17 mouse cellular contexts compared by ENCODE assay signal in genomic region chr14:11405661-11406060, GRCm38 (mm10). TPM values are rescaled to one million over a fixed set of nuclear protein-coding genes. Genes with fewer than 3 reads are reported as not detected.
DNase-seq lines count a peak whose midpoint lies in the region; ATAC-seq lines count a peak whose summit lies in the region.
"Had no signal": no experiment of that assay in that cellular context is flagged by ENCODE, and none has a peak within 500 bp of the region (broad histone marks: within the 10 kb centered on the region; RNA-seq: fewer than 3 reads in every experiment).

No protein-coding gene starts in this region.

- peak; percentile 12 for DNase-seq in adrenal gland, postnatal 10 days
- peak; percentile 40 to 59 for DNase-seq in adrenal gland, postnatal 36 days
- no peak for DNase-seq in thymus, postnatal 25 days
- DNase-seq in layer of hippocampus, postnatal 25 days (ENCODE audit: extremely low spot score in 1 of 2, low spot score in 1 of 2) = no peak
- DNase-seq in cerebellum, adult 11 months = no peak
- DNase-seq: cerebellum, adult 2 months; gastrocnemius, adult 2 months; gastrocnemius, postnatal 36 days; heart, adult 11 months; heart, postnatal 36 days had no signal

- H3K27me3 ChIP-seq in kidney, embryonic 16.5 days (ENCODE audit: insufficient read depth, low read length) = no peaks in the 10 kb centered on the region
- H3K27me3 ChIP-seq in kidney, embryonic 15.5 days = no peaks in the 10 kb centered on the region
- H3K27me3 ChIP-seq: heart, embryonic 13.5 days; hindbrain, embryonic 15.5 days had no signal

- 0 out of 2 replicates have a peak, but pooled peaks have one; percentile 49 for ATAC-seq in kidney, embryonic 16.5 days (ENCODE audit: low FRiP score, low TSS enrichment)
- ATAC-seq in kidney, embryonic 15.5 days (replicated peaks; ENCODE audit: low FRiP score) = no peak
- ATAC-seq: forebrain, embryonic 14.5 days; inflammation-experienced regulatory T-cells, adult 6 months had no signal

- no peaks in the 10 kb centered on the region for H3K9me3 ChIP-seq in kidney, embryonic 16.5 days (ENCODE audit: low read length)
- no peaks in the 10 kb centered on the region for H3K9me3 ChIP-seq in kidney, embryonic 15.5 days (replicated peaks)
- H3K9me3 ChIP-seq: embryonic facial prominence, embryonic 10.5 days; heart, embryonic 13.5 days; hindbrain, embryonic 15.5 days had no signal

- no peaks in the 10 kb centered on the region for H3K4me1 ChIP-seq in kidney, embryonic 16.5 days (ENCODE audit: insufficient read depth, low read length)
- no peaks in the 10 kb centered on the region for H3K4me1 ChIP-seq in kidney, embryonic 15.5 days
- H3K4me1 ChIP-seq: embryonic facial prominence, embryonic 10.5 days; heart, embryonic 13.5 days; hindbrain, embryonic 15.5 days had no signal

- H3K36me3 ChIP-seq in kidney, embryonic 16.5 days (ENCODE audit: insufficient read depth, low read length) = no peaks in the 10 kb centered on the region
- H3K36me3 ChIP-seq in kidney, embryonic 15.5 days = no peaks in the 10 kb centered on the region
- H3K36me3 ChIP-seq: embryonic facial prominence, embryonic 10.5 days; heart, embryonic 13.5 days; hindbrain, embryonic 15.5 days had no signal

- no peak overlapping the region for H3K27ac ChIP-seq in kidney, embryonic 16.5 days (ENCODE audit: low read length)
- H3K27ac ChIP-seq in kidney, embryonic 15.5 days = no peak overlapping the region
- H3K27ac ChIP-seq: embryonic facial prominence, embryonic 10.5 days; gastrocnemius, adult 2 months; heart, embryonic 13.5 days; hindbrain, embryonic 15.5 days had no signal

- H3K4me3 ChIP-seq in kidney, embryonic 16.5 days (ENCODE audit: low read length) = no peak overlapping the region
- no peak overlapping the region for H3K4me3 ChIP-seq in kidney, embryonic 15.5 days (replicated peaks)
- H3K4me3 ChIP-seq: embryonic facial prominence, embryonic 10.5 days; gastrocnemius, adult 2 months; heart, embryonic 13.5 days; hindbrain, embryonic 15.5 days had no signal

- no peak overlapping the region for H3K9ac ChIP-seq in kidney, embryonic 16.5 days (replicated peaks; ENCODE audit: low read length)
- H3K9ac ChIP-seq in kidney, embryonic 15.5 days = no peak overlapping the region
- H3K9ac ChIP-seq: heart, embryonic 13.5 days; hindbrain, embryonic 15.5 days had no signal

- H3K4me2 ChIP-seq in kidney, embryonic 16.5 days (replicated peaks; ENCODE audit: low read depth, low read length) = no peak overlapping the region
- no peak overlapping the region for H3K4me2 ChIP-seq in kidney, embryonic 15.5 days
- H3K4me2 ChIP-seq: heart, embryonic 13.5 days; hindbrain, embryonic 15.5 days had no signal

- 37% methylated on average over 9 of the region's 9 CpGs for WGBS in kidney, embryonic 16.5 days
- 49% methylated on average over 9 of the region's 9 CpGs for WGBS in kidney, embryonic 15.5 days

RNA-seq across cellular contexts. Expression of gene Gm3839, which starts 49.1 kb away (rescaled TPM):
- polyA plus RNA-seq in kidney, embryonic 16.5 days (2015; fragmentation: Nextera tagmentation; extraction: Ambion mirVana) = 1.6 TPM in 2 replicates
- polyA plus RNA-seq in kidney, embryonic 15.5 days (2015; fragmentation: Nextera tagmentation; extraction: Ambion mirVana) = 1.6 and 1.7 TPM in 2 replicates
- under 1 TPM; 0.54 to 0.55 TPM for total RNA-seq in adrenal gland, postnatal 10 days (2021)
- under 1 TPM; 0.50 to 0.72 TPM for total RNA-seq in adrenal gland, postnatal 36 days (2021)
- total RNA-seq in layer of hippocampus, postnatal 25 days (2021) = 1 to 10 TPM in 1 of 2 experiments, under 1 TPM in 1; 0.56 to 1.3 TPM

Comparison
In these comparisons a context has a peak if more than half of its experiments do, and no peak if none do; other contexts are left out.
1. DNase-seq: peak in adrenal gland, postnatal 10 days (single experiment) and adrenal gland, postnatal 36 days (2 of 2); none in thymus, postnatal 25 days (single experiment), layer of hippocampus, postnatal 25 days (0 of 2) and cerebellum, adult 11 months (single experiment).